Mouse (Mus musculus) layer of hippocampus, adult 9-11 months (tissue): Measurements from ENCODE around the gene Nnat.

ENCODE experiments used
- DNase-seq: peaks from one replicate; pipeline ENCODE4 v3.0.0; 2022

The Nnat gene

DNA sequence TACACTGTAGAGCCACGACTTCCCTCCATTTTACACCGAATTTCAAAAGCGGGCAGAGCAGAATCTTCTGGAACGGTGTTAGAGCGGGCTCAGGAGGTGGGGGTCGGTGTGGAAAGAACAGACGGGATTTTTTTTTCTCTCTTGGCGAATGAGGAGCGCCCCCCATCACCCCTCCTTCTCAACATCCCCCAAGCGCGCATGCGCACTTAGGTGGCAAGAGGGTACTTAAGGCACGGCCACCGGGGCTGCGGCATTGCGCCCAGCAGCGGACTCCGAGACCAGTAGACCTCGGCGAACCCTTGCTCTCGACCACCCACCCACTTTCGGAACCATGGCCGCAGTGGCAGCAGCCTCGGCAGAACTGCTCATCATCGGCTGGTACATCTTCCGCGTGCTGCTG lies at the start of gene Nnat:
Gene Nnat, plus strand, starts transcription at position 221 of the 400 bp plus-strand sequence.
- peak; percentile 36 for DNase-seq

DNA sequence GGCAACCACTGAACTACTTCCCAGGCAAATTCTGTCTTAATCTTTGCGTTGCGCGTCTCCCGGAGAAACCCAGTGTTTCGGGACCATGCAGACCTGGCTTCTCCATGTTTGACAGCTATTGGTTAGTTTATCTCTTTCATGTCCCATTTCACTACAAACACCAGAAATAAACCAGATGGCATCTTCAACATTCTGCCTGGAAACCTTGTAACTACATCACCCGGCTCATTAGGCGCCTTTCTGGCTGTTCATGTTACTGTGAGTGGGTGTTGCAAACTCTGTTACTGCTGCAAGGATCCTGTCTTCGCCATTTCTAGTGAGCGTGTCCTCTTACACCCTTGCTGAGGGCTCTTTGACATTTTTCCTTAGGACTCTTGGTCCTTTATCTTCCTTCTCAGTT lies 47.0 kb upstream of the Nnat start:
- DNase-seq, result peak; percentile 85

DNA sequence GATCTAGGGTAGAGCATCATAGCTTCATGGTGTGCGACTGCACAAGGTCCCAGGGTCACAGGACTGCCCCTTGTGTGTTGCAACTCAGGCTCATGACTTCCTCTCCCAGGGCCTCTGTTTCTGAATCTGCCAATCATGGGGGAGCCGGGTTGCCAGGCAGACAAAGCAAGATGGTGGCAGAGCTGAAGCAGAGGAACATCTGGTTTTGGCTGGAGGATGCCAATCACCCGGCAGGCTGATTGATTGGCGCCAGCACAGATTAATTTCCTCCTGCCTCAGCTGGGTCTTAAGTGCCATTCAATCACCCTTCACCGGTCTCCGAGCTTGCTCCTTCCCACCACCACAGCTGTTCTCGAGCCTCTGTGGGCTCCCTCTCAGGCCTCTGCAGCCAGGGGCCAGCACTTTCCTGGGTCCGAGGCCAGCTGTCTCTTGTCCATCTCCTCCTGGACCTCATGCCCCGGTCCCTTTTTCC lies 46.1 kb upstream of the Nnat start:
- DNase-seq, result no peak

DNA sequence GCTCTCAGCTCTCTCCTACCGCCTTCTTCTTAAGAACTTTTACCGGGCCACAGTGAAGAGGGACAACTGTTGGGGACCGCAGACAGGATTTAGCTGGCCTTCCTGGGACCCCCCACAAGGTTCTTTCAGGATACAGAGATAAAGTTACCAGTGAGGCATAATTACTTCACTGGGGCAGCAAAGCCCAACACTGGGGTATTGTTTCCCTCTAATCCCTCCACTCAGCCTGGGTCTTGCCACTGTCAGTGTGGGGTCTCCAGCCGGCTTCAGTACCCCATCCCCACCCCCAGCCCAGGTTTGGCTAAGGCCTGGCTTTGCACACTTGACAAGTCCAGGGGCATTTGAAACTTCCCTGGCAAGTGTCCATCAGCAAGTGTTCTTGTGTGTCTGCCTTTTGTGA lies 45.5 kb upstream of the Nnat start:
- DNase-seq, result no peak

DNA sequence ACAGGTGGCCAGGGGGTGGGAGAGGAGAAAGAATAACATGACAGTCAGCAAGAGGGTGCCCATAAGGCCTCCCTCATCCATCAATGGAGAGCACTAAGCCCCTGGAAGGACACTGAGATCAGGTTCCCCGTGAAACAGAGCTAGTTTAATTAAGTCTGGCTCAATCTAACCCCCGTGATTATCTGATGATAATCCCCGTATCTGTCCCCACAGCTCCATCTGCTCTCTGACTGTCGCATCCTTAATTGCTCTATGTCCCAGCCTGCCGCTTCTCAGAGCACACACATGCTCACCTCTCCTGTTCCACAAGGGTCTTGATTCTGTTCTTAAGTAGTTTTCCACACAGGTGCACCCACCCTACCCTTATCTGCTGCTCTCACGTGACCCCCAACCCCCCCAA lies 42.4 kb upstream of the Nnat start:
- DNase-seq, result no peak

DNA sequence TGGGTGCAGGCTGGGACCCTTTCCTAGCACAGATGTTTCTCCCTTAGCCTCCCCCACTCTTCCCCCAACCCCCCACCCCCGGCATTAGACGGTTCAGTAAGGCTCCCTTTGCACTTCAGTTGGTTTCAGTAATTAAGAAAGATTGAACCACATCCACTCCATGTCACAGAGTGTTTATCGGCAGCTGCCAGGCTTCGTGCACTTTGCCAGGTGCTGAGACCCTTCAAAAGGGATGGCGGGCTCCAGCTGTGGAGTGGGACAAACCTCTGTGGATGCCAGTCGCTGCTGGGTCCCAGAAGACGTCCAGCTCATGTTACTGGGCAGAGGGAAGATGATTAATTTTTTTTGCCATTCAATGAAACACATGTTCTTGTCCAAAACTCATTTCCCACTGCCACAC lies 41.4 kb upstream of the Nnat start:
- DNase-seq, result no peak

DNA sequence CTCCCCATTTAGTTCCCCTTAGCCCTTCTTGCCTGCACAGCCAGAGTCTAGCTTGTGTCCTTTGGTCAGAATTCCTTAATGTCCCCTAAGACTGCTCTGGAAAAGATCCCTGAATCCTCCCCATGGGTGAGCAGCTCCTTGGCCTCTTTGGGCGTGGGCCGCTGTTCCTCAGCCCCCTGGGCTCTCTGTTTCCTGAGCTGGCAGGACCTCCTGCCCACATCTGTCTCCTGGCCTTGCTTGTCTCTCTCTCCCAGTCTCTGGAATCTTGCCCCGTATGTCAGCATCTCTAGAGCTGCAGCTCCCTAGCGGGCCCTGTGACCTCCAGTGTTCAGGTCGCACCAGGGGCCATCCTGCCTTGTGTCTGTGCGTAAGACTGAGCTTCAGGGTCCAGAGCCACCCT lies 40.4 kb upstream of the Nnat start:
- DNase-seq, result no peak

DNA sequence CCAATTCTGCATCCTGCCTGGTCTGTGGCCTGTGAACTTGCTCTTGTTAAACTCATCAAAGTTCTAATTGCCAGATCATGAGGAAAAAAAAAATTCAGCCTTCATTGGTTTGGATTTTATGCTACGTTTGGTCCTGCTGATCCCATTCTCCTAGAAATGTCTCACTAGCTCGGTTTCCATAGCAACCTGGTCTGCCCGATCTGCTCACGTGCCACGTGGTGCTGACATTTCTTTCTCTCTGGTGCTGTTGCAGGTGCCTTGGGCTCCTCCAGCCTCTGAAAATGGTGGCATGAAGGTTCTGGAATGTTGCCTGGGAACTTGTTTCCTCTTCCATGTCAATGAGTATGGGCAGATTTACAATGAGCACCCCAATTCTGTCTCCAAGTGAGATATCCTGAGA lies 39.4 kb upstream of the Nnat start:
- peak; percentile 77 for DNase-seq

DNA sequence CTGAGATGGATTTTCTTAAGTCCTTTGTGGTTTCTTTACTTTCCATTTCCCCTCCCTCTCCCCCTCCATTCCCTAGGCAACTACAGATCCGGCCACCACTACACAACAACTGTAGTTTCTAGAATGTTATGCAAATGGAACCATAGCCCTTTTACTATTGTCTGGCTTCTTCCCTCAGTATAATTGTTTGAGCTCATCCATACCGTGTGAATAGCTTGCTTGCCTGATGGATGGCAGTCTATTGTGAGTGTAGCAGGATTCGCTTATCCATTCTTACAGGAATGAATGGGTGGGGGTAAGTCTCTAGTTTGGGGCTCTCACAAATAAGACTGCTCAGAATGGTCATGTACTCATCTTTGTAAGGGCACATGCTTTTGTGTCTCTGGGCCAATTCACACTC lies 37.3 kb upstream of the Nnat start:
- no peak for DNase-seq

DNA sequence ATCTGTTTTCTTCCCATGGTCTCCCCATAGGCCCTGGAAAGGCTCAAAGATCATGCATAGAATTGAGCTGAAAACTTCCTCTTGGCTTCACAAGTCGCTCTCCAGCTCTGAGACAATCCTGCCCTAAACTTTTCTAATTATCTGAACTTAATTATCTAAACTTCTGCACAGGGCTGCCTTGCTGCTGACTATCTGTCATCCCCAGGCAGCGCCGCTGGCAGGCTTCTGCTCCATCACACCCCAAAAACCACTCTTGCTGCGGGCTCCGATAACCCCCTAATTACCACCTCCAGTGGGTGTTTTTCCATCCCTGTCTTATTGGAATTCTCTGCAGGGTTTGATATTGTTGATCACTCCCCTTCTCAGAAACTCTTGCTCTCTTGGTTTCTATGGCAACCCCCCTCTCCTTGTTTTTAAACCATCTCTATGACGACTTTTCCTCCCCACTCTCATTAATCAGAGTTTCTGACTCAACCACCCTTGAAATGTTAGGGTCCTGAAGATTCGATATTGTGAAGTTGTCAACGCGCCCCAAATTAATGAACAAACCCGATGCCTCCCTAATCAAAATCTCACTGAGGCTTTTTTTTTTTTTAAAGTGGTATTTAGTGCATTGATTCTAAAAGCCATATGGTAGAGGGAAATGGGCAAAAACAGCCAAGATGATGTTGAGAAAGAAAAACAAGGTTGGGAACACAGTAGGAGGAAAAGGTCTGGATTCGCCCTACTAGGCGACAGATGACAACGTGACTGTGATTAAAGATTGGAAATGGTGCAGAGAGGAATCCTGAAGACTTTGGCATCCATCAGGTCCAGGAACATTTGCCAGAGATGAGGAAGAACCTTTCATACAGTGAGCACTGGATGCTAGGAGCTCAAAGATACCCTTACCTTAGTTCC lies 29.6 kb upstream of the Nnat start:
- DNase-seq, result peak; percentile 36

DNA sequence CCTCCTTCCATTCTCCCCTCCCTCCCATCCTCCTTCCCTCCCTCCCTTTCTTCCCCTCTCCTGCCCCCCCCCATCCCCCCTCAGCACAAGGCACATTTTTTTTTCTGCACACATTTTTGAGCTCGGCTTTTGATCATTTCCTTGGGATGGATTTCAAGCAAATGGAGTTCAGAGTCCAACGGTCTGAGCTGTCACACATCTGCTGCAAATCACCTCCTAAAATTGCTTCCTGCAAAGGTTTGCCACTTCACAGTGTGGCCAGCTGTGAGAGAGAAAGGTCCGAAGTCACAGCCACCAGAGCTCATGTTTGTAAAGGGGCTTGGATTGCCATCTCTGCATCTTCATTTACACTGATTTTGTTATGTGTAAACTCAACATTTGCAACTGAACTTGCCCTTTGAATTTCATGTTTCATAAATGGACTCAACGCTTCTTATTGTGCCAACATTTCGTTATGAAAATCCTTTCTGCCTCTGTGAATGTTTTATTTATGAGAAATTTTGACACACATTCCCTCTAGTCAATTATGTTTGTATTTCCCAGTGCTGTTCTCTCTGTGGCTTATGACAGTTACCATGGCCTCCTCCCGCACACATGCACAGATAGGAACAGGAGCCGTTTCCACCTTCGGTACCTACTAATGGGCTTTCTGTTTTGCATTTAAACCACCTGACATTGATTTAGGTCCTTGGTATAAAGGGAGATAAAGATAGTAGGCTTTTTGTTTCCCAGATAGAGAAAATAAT lies 28.0 kb upstream of the Nnat start:
- DNase-seq, result no peak

DNA sequence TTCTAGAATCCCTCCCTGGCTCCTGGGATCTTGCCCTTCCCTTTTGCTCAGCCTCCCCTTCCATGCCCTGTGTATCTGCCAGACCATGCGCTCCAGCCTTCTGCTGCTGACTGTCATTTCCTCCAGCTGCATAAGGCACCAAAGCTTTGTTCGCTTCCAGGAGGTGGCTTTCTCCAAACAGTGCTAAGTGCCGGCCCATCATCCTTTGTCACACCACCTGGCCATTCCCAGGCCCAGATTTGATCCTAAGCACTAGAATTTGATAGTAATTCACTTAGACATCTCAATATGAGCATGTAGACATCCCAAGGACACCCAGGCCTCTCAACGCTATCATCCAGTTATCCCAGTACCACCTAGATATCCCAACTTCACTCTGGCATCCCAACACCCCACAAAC lies 25.7 kb upstream of the Nnat start:
- no peak for DNase-seq

DNA sequence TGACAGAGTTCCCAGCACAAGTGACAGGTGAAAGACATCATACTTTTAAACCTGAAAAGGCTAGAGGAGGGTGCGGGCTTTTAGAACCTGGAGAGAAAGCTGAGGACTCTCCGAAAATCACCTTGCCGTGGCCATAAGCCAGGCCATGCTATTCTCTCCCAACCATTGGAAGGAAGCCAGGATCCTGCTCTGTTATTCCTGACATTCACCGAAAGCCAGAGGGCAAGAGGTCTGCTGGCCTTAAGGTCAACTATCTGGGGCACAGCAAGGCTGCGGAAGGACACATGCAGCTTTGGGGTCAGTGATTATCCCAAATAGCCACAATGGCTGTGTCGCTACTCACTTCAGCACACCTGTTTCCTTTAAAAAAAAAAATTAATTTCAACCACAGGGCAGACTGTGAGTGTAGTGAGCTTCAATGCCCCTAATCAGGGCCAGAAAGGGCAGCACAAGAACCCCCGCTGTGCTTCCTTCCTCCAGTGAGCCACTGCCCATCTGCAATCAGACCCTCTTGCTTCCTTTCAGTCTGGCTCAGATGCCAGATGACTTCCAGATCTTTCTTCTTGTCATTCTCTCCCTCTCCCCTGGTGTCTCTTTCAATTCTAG lies 23.3 kb upstream of the Nnat start:
- DNase-seq, result no peak

DNA sequence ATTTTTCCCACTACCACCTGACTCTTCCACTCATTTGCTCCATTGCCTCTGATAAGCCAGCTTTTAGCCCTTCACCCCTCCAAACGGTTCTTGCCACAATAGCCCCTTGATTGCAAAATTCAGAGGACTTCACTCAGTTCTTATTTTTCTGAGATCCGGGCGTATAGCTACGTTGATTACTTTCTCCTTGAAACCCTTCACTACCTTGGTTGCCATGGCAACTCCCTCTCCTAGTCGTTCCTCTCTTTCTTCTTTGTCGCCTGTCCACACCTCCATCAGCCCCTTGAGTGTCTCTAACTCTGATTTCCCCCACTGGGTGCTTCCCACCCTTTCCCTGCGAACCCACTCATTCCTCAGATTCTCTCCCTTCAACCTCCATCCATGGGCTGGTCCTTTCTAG lies 22.8 kb upstream of the Nnat start:
- DNase-seq, result no peak

DNA sequence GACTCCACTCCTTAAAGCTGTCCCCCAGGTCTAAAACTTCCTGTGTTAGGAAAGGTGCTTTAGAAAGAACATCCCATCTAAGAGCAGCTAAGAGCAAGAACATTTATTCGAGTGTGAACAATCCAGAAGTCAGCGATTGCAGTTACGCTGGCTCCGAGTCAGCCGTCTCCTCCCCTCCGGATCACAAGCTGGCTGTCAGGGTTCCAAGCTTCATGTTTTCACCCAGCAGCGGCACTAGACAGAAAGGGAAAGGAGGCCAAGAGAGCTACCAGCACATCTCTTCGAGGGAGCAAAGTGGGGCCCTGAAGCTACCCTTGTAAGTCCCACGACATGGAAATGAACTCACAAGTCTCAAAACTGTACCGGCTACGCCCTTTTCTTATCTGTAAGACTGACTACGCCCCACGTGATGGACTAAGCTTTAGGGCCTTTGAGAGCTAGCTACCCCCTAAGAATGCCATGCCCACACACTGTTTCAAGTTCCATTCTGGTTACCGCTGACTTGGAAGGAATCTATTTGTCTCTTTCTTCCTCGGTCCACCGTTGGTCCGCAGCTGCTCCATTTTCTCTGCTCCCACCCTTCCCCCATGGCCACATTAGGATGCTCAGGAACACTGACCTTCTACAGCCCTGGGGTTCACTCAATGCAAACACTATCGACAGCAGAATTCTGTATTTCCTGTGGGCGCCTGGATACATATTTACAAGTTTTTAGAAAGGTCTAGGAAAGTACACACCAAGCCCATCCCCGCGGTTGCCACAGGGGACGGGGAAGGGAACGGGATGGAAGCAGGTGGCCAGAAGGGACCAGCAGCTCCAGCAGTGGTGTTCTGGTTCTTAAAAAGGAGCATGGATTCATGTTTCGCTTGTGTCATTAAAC lies 19.6 kb upstream of the Nnat start:
- DNase-seq, result peak; percentile 61

DNA sequence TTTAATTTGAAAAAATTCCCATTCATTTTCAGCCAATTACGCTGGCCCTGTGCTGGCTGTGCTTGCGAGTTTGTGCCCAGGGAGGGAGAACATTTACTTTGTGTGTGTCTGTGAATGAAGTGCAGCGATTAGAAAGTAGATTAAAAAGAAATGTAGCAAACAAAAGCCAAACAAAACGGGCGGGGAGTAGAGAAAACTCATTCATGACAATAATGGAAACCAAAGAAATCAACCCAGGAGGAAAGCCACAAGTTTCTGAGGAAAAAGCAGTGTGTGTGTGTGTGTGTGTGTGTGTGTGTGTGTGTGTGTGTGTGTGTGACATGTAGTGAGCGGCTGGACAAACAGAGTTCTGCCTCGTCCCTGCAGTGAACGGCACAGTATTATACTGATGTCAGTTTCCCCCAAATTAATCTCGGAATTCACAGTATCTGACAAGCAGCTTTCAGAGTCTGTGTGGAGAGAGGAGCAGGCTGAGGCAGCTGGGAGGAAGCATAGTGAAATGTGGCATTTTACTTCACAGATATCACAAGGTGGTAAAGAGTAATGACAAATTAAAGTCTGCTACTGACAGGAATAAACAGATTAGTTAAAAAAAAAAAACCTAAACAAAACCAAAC lies 18.8 kb upstream of the Nnat start:
- no peak for DNase-seq

DNA sequence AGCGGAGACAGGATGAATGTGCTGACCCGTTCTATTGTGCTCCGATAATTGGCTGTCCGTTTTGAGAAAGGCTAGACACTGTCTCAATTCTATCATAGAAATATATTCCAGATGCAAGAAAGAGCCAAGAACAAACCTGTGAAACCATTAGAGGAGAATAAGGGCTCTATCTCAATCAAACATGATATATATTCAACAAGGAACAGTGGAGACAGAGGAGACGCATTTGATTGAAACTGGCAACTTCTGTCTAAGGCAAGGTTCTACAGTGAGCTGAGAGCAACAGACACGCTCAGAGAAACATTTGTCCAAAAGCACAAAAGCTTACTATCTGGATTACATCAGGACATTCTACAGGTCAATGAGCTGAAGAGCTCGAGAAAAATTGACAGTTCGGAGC lies 18.2 kb upstream of the Nnat start:
- no peak for DNase-seq

DNA sequence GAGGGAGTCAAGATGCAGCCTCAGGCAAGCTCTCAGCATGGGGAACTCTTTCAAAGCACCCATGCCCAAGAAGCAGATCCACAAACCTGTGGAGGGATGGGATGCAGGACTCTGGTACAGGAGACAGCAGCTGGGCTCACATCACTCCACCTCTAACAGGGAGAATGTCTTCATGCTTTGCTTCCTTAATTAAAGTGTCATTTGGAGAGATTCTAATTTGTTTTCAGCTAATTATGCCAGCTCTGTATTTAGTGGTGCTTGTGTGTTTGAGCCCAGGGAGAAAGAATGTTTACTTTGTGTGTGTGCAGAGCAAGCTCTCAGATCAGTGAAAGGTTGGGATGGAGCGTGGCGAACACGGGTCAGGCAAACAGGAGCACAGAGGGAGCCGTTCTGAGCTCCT lies 17.5 kb upstream of the Nnat start:
- DNase-seq, result no peak

DNA sequence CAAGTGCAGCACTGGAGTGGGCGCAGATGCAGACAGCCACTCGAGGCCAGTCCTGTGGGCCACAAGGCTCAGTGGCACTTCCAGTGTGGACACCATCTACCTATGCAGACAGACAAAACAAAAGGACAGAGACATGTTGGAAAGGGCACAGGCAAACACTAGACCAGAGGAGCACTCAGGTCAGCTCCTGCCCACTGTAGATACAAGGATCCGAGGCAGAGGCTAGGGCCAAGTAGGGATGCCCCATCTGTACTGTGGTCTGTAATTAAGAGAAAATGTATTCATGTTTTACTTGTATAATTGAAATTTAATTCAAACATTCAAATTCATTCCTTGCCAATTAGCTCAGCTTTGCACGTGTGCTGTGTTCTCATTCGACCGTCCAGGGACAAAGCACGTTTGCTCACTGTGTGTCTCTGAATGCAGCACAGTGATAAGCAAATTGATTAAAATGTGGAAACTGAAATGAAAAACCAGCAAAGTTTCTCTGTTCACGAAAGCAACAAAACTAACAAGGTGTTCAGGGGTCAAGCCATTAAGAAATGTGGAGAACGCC lies 15.5 kb upstream of the Nnat start:
- DNase-seq, result no peak

DNA sequence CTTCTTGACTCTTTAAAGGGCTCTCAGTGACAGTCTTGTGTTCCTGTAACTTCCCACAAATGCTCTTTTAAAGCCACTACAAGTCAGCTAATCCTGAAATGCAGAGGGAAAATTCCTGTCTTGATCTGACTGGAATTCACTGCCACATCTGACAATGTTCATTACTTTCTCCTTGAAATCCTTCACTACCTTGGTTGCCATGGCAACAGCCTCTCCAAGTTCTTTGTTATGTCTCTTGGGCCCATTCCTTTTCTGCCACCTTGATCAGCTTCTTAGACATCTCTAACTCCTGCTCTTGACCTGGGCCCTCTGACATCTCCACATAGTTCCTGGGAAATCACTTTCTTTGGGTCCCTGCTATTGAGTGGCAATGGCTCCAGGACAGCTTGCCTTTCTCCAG lies 13.2 kb upstream of the Nnat start:
- DNase-seq, result no peak

DNA sequence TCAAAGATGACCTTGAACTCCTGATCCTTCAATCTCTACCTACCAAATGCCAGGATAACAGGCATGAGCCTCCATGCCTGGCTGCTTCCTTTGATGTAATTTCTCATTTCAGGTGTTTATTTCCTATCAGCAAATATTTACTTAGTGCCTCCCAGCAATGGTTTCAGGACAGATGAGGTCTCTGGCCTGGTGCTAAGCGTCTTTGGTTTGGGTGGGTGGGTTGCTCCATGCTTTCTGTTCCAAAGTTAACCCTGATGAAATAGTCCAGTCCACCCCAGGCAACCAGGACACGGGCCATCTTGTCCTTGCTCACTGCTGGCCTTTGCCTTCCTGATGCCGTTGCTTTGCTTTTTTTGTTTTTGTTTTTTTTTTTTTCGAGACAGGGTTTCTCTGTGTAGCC lies 9.6 kb upstream of the Nnat start:
- DNase-seq, result no peak
